In genomic region chr2:121169173-121169572, GRCm38 (mm10) we compare ENCODE assay signal across 9 mouse cellular contexts. TPM values are rescaled to one million over a fixed set of nuclear protein-coding genes. Genes with fewer than 3 reads are reported as not detected.
DNase-seq lines count a peak whose midpoint lies in the region; ATAC-seq and TF ChIP-seq lines count a peak whose summit lies in the region.
"Had no signal": no experiment of that assay in that cellular context is flagged by ENCODE, and none has a peak within 500 bp of the region (broad histone marks: within the 10 kb centered on the region; RNA-seq: fewer than 3 reads in every experiment).

No protein-coding gene starts in this region.

- peaks cover 46% of the 10 kb centered on the region for H3K79me2 ChIP-seq in C2C12 (ENCODE audit: control insufficient read depth, insufficient read depth)

- H3K4me3 ChIP-seq in gastrocnemius, adult 2 months, result peak overlapping the region; percentile 94
- peak overlapping the region; percentile 95 for H3K4me3 ChIP-seq in C2C12 (ENCODE audit: insufficient read depth, poor library complexity, severe bottlenecking)
- peak overlapping the region; percentile 91 for H3K4me3 ChIP-seq in heart, embryonic 15.5 days
- peak overlapping the region; percentile 98 for H3K4me3 ChIP-seq in liver, embryonic 15.5 days (replicated peaks)

- no peaks in the 10 kb centered on the region for H3K9me3 ChIP-seq in heart, embryonic 15.5 days (replicated peaks)
- H3K9me3 ChIP-seq in liver, embryonic 15.5 days (replicated peaks), result no peaks in the 10 kb centered on the region

- ATAC-seq in heart, embryonic 15.5 days (replicated peaks; ENCODE audit: insufficient number of reproducible peaks, insufficient read depth, low FRiP score, low read depth), result no peak
- no peak for ATAC-seq in liver, embryonic 15.5 days (ENCODE audit: insufficient read depth)

- TF ChIP-seq CTCF in gastrocnemius, adult 2 months (IDR thresholded peaks at IDR 0.05), result no peak
- no peak for TF ChIP-seq CTCF in C2C12 (IDR thresholded peaks at IDR 0.05; ENCODE audit: control insufficient read depth, insufficient read depth, insufficient read length)

- H3ac ChIP-seq in C2C12 (ENCODE audit: control insufficient read depth, insufficient read length, low read depth), result no peak overlapping the region

- H3K36me3 ChIP-seq in C2C12 (ENCODE audit: control insufficient read depth, insufficient read depth), result peaks cover 26% of the 10 kb centered on the region
- peaks cover 17% of the 10 kb centered on the region for H3K36me3 ChIP-seq in heart, embryonic 15.5 days
- peaks cover 33% of the 10 kb centered on the region for H3K36me3 ChIP-seq in liver, embryonic 15.5 days (replicated peaks)

- H3K27me3 ChIP-seq in C2C12 (ENCODE audit: control insufficient read depth, insufficient read depth, insufficient read length), result no peaks in the 10 kb centered on the region
- no peaks in the 10 kb centered on the region for H3K27me3 ChIP-seq in heart, embryonic 15.5 days
- H3K27me3 ChIP-seq in liver, embryonic 15.5 days, result no peaks in the 10 kb centered on the region

- 41% methylated on average over 4 of the region's 4 CpGs for WGBS in heart, embryonic 15.5 days
- 55% methylated on average over 4 of the region's 4 CpGs for WGBS in liver, embryonic 15.5 days (ENCODE audit: insufficient replicate concordance)

- H3K79me3 ChIP-seq in C2C12 (ENCODE audit: low read depth), result peaks cover 25% of the 10 kb centered on the region

- H3K4me2 ChIP-seq in heart, embryonic 15.5 days, result peak overlapping the region; percentile 73
- H3K4me2 ChIP-seq in liver, embryonic 15.5 days, result peak overlapping the region; percentile 88

- H3K9ac ChIP-seq in heart, embryonic 15.5 days, result peak overlapping the region; percentile 79; the same call in 1 of the 2 replicates
- H3K9ac ChIP-seq in liver, embryonic 15.5 days, result peak overlapping the region; percentile 94

- peaks cover 18% of the 10 kb centered on the region for H3K4me1 ChIP-seq in heart, embryonic 15.5 days (replicated peaks)
- H3K4me1 ChIP-seq in liver, embryonic 15.5 days (replicated peaks), result peaks cover 33% of the 10 kb centered on the region

- H3K27ac ChIP-seq in gastrocnemius, adult 2 months, result no peak overlapping the region
- no peak overlapping the region for H3K27ac ChIP-seq in heart, embryonic 15.5 days
- no peak overlapping the region for H3K27ac ChIP-seq in liver, embryonic 15.5 days (replicated peaks)

- DNase-seq in gastrocnemius, adult 2 months, result no peak
- DNase-seq in gastrocnemius, postnatal 4 days (ENCODE audit: low spot score in 2 of 2), result no peak
- no peak for DNase-seq in left cerebral cortex, adult 18-20 months (ENCODE audit: low spot score in 2 of 2)
- DNase-seq in layer of hippocampus, adult 18-20 months (ENCODE audit: low spot score in 2 of 2), result no peak
- DNase-seq in thymus, postnatal 0 days (ENCODE audit: low spot score), result no peak
- DNase-seq: right cerebral cortex, postnatal 25 days had no signal

- intact Hi-C loops in gastrocnemius, adult 2 months (cut with DNase I), result no loop called here

TF ChIP-seq in C2C12, 6 proteins besides CTCF, POLR2A, EP300 and RAD21:
- no peak for TF ChIP-seq CEBPB (IDR thresholded peaks at IDR 0.05; ENCODE audit: low read depth)
- TF ChIP-seq FOSL1 (IDR thresholded peaks at IDR 0.05; ENCODE audit: insufficient read depth, low read length, poor library complexity, severe bottlenecking), result no peak
- no peak for TF ChIP-seq MAX (IDR thresholded peaks at IDR 0.05)
- no peak for TF ChIP-seq MYOG (IDR thresholded peaks at IDR 0.05; ENCODE audit: control insufficient read depth, extremely low read depth, insufficient read length)
- no peak for TF ChIP-seq USF1 (IDR thresholded peaks at IDR 0.05; ENCODE audit: low read depth)
- no peak for TF ChIP-seq MYOD1 (IDR thresholded peaks at IDR 0.05; ENCODE audit: control insufficient read depth, insufficient read length, low read depth)

RNA-seq across cellular contexts. Expression of gene Tubgcp4, which starts 1.3 kb away (rescaled TPM):
- 10 to 100 TPM; 10.3 to 10.9 TPM for total RNA-seq in gastrocnemius, adult 2 months (2021)
- 10 to 100 TPM; 20.8 to 23.1 TPM for total RNA-seq in gastrocnemius, postnatal 4 days (2021)
- 16.7 TPM for polyA plus RNA-seq in C2C12 (2012; fragmentation: generic; extraction: Trizol)
- 27.4 and 35.7 TPM in 2 replicates for polyA plus RNA-seq in heart, embryonic 15.5 days (2015; fragmentation: Nextera tagmentation; extraction: Ambion mirVana)
- 17.8 and 21.8 TPM in 2 replicates for polyA plus RNA-seq in liver, embryonic 15.5 days (2015; fragmentation: Nextera tagmentation; extraction: Ambion mirVana)
- 10 to 100 TPM; 45.6 to 49.8 TPM for total RNA-seq in left cerebral cortex, adult 18-20 months (2021)
- total RNA-seq in layer of hippocampus, adult 18-20 months (2021), result 10 to 100 TPM; 37.1 to 37.4 TPM
- polyA plus RNA-seq in thymus, postnatal 0 days (2015; fragmentation: Nextera tagmentation; extraction: Ambion mirVana), result 45.5 and 51.2 TPM in 2 replicates

RNA-seq across cellular contexts. Expression of gene Zscan29, which starts 1.8 kb away (rescaled TPM):
- total RNA-seq in gastrocnemius, adult 2 months (2021), result 1 to 10 TPM; 5.2 to 5.5 TPM
- total RNA-seq in gastrocnemius, postnatal 4 days (2021), result 1 to 10 TPM; 7.3 to 9.0 TPM
- polyA plus RNA-seq in C2C12 (2012; fragmentation: generic; extraction: Trizol), result 3.1 TPM
- polyA plus RNA-seq in heart, embryonic 15.5 days (2015; fragmentation: Nextera tagmentation; extraction: Ambion mirVana), result 6.4 TPM in 2 replicates
- 3.8 and 4.3 TPM in 2 replicates for polyA plus RNA-seq in liver, embryonic 15.5 days (2015; fragmentation: Nextera tagmentation; extraction: Ambion mirVana)
- 1 to 10 TPM; 6.5 to 6.9 TPM for total RNA-seq in left cerebral cortex, adult 18-20 months (2021)
- total RNA-seq in layer of hippocampus, adult 18-20 months (2021), result 1 to 10 TPM; 6.5 to 7.0 TPM
- polyA plus RNA-seq in thymus, postnatal 0 days (2015; fragmentation: Nextera tagmentation; extraction: Ambion mirVana), result 9.4 and 11.5 TPM in 2 replicates

RNA-seq across cellular contexts. Expression of gene Lcmt2, which starts 28.7 kb away (rescaled TPM):
- 1 to 10 TPM; 3.1 to 4.4 TPM for total RNA-seq in gastrocnemius, adult 2 months (2021)
- total RNA-seq in gastrocnemius, postnatal 4 days (2021), result 1 to 10 TPM; 5.6 to 6.4 TPM
- polyA plus RNA-seq in C2C12 (2012; fragmentation: generic; extraction: Trizol), result 3.6 TPM
- polyA plus RNA-seq in heart, embryonic 15.5 days (2015; fragmentation: Nextera tagmentation; extraction: Ambion mirVana), result 17.3 and 17.5 TPM in 2 replicates
- polyA plus RNA-seq in liver, embryonic 15.5 days (2015; fragmentation: Nextera tagmentation; extraction: Ambion mirVana), result 8.8 and 10.5 TPM in 2 replicates
- total RNA-seq in left cerebral cortex, adult 18-20 months (2021), result 1 to 10 TPM; 6.9 to 7.6 TPM
- 1 to 10 TPM; 6.3 to 6.9 TPM for total RNA-seq in layer of hippocampus, adult 18-20 months (2021)
- polyA plus RNA-seq in thymus, postnatal 0 days (2015; fragmentation: Nextera tagmentation; extraction: Ambion mirVana), result 23.4 and 25.5 TPM in 2 replicates

RNA-seq across cellular contexts. Expression of gene Adal, which starts 28.9 kb away (rescaled TPM):
- total RNA-seq in gastrocnemius, adult 2 months (2021), result 10 to 100 TPM; 12.4 to 17.1 TPM
- 10 to 100 TPM; 12.8 to 13.7 TPM for total RNA-seq in gastrocnemius, postnatal 4 days (2021)
- polyA plus RNA-seq in C2C12 (2012; fragmentation: generic; extraction: Trizol), result 1.6 TPM
- polyA plus RNA-seq in heart, embryonic 15.5 days (2015; fragmentation: Nextera tagmentation; extraction: Ambion mirVana), result 14.6 and 15.1 TPM in 2 replicates
- polyA plus RNA-seq in liver, embryonic 15.5 days (2015; fragmentation: Nextera tagmentation; extraction: Ambion mirVana), result 8.1 and 8.9 TPM in 2 replicates
- 10 to 100 TPM; 14.5 to 17.8 TPM for total RNA-seq in left cerebral cortex, adult 18-20 months (2021)
- 10 to 100 TPM; 20.2 to 21.1 TPM for total RNA-seq in layer of hippocampus, adult 18-20 months (2021)
- 20.3 and 21.3 TPM in 2 replicates for polyA plus RNA-seq in thymus, postnatal 0 days (2015; fragmentation: Nextera tagmentation; extraction: Ambion mirVana)

RNA-seq across cellular contexts. Expression of gene Tgm7, which starts 59.6 kb away (rescaled TPM):
- total RNA-seq in gastrocnemius, adult 2 months (2021), result not detected
- not detected for total RNA-seq in gastrocnemius, postnatal 4 days (2021)
- not detected for polyA plus RNA-seq in C2C12 (2012; fragmentation: generic; extraction: Trizol)
- not detected in 2 replicates for polyA plus RNA-seq in heart, embryonic 15.5 days (2015; fragmentation: Nextera tagmentation; extraction: Ambion mirVana)
- polyA plus RNA-seq in liver, embryonic 15.5 days (2015; fragmentation: Nextera tagmentation; extraction: Ambion mirVana), result not detected in 2 replicates
- under 1 TPM in 1 of 2 experiments, not detected in 1; 0.21 TPM for total RNA-seq in left cerebral cortex, adult 18-20 months (2021)
- under 1 TPM; 0.20 TPM for total RNA-seq in layer of hippocampus, adult 18-20 months (2021)
- polyA plus RNA-seq in thymus, postnatal 0 days (2015; fragmentation: Nextera tagmentation; extraction: Ambion mirVana), result 0.37 and 0.38 TPM in 2 replicates
